Mouse (Mus musculus) liver, embryonic 12.5 days (tissue): ENCODE results near the gene Ttc7b. TPM values are rescaled to one million over a fixed set of nuclear protein-coding genes. Genes with fewer than 3 reads are reported as not detected.

Experiments used
- ATAC-seq: fragments of 200-750 bp; cut with Nextera tagmentation; 2 replicates; pipeline ENCODE4 v1.8.0; 2017; ENCODE audit warnings: moderate number of reproducible peaks, mild to moderate bottlenecking, moderate library complexity
- H3K27ac ChIP-seq: fragments of 300-500 bp; sonication (generic); 2 replicates; pipeline ENCODE4 v1.5.1; 2016; ENCODE audit warnings: mild to moderate bottlenecking
- H3K27me3 ChIP-seq: fragments of 300-500 bp; sonication (generic); replicated peaks from 2 replicates; pipeline ENCODE4 v1.6.1; 2016; ENCODE audit warnings: mild to moderate bottlenecking, moderate library complexity
- H3K36me3 ChIP-seq: fragments of 300-500 bp; sonication (generic); 2 replicates; pipeline ENCODE4 v1.6.1; 2016; ENCODE audit warnings: mild to moderate bottlenecking, moderate library complexity
- H3K4me1 ChIP-seq: fragments of 300-500 bp; sonication (generic); 2 replicates; pipeline ENCODE4 v1.6.1; 2016
- H3K4me2 ChIP-seq: fragments of 300-500 bp; sonication (generic); 2 replicates; pipeline ENCODE4 v1.6.1; 2016; ENCODE audit warnings: mild to moderate bottlenecking, moderate library complexity
- H3K4me3 ChIP-seq: fragments of 300-500 bp; sonication (generic); 2 replicates; pipeline ENCODE4 v1.5.1; 2016; ENCODE audit warnings: mild to moderate bottlenecking, moderate library complexity
- H3K9ac ChIP-seq: fragments of 300-500 bp; sonication (generic); 2 replicates; pipeline ENCODE4 v1.6.1; 2016; ENCODE audit warnings: mild to moderate bottlenecking, moderate library complexity
- H3K9me3 ChIP-seq: fragments of 300-500 bp; sonication (generic); replicated peaks from 2 replicates; pipeline ENCODE4 v1.6.1; 2016; ENCODE audit warnings: mild to moderate bottlenecking, moderate library complexity
- WGBS: fragments of 180-500 bp; shearing (Covaris S2); methylation state at CpG from one replicate; pipeline ENCODE4 v1.1.7; 2016; ENCODE audit not compliant: insufficient replicate concordance; 5-methylcytosine and 5-hydroxymethylcytosine counted together
- polyA plus RNA-seq: library from polyadenylated mRNA; unstranded; fragments of >200 nt; fragmentation: Nextera tagmentation; extraction: Ambion mirVana; gene quantifications from 2 replicates; pipeline ENCODE4 v1.2.1, GENCODE M21; 2016

The Ttc7b gene
- polyA plus RNA-seq, 1 experiment from 2014 or later = 2.2 TPM

DNA sequence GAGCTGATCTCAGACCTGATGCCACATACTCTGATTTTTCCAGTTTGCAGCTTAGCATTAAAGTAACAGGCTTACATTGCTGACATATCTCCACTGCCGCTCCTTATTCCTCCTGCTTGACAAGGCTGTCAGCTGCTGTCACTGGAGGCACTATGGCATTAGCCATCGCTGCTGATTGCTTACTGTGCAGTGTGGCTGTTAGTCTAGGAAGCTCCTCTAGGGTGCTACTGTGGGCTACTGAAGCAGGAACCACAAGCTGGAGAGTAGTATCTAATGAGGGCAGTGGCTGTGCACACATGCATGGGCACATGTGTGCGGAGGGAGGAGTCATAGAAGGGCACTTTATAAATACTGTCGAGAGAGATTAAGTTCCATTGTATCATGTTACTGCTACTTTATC, 148.6 kb downstream of the Ttc7b start:
- H3K9ac ChIP-seq = no peak overlapping the region
- no peak for ATAC-seq
- no peaks in the 10 kb centered on the region for H3K9me3 ChIP-seq
- no peak overlapping the region for H3K4me3 ChIP-seq
- no peaks in the 10 kb centered on the region for H3K4me1 ChIP-seq
- H3K27me3 ChIP-seq = no peaks in the 10 kb centered on the region
- H3K36me3 ChIP-seq = peaks cover 26% of the 10 kb centered on the region
- H3K4me2 ChIP-seq = no peak overlapping the region
- WGBS = 73% methylated on average over 4 of the region's 4 CpGs
- H3K27ac ChIP-seq = no peak overlapping the region

DNA sequence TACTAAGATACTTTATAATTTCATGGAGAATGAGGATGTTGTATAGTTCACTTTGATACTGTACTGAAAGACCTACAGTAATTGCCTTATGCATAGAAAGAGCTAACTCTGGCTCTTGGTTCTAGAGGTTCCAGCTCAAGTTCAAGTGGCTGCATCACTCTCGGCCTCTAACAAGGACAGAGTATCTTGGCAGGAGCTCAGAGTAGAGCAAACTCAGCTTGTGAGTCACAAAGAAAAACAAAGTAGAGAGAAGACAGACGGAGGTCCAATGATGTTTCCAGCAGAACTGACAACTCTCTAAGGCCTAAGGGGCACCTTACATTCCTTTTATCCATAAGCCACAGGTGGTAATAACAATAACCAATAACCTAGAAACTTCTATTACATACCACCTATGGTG, 150.8 kb downstream of the Ttc7b start:
- Histone ChIP-seq H3K27me3 (no peaks in the 10 kb centered on the region), H3K4me1 (no peaks in the 10 kb centered on the region), H3K9ac (no peak overlapping the region), H3K36me3 (peaks cover 29% of the 10 kb centered on the region), H3K27ac (no peak overlapping the region), H3K4me3 (no peak overlapping the region), H3K9me3 (no peaks in the 10 kb centered on the region), H3K4me2 (no peak overlapping the region)
- ATAC-seq = no peak
- WGBS = 59% methylated on average over 2 of the region's 2 CpGs

DNA sequence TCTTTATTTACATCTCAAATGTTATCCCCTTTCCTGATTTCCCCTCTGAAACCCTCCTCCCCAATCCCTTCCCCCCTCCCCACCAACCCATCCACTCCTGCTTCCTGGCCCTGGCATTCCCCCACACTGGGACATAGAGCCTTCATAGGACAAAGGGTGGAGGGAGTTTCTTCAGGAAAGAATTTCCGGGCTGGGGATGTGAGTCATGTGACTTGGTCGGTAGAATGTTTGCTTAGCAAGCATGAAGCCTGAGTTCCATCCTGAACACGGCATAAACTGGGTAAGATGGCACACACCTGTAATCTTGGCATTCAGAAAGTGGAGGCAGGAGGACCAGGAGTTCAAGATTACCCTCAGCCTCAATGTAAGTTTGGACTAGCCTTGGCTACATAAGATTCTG, 151.4 kb downstream of the Ttc7b start:
- Histone ChIP-seq H3K9ac (no peak overlapping the region), H3K27ac (no peak overlapping the region), H3K4me1 (no peaks in the 10 kb centered on the region), H3K36me3 (peaks cover 29% of the 10 kb centered on the region), H3K27me3 (no peaks in the 10 kb centered on the region), H3K4me2 (no peak overlapping the region), H3K9me3 (no peaks in the 10 kb centered on the region), H3K4me3 (no peak overlapping the region)
- 55% methylated on average over 3 of the region's 3 CpGs for WGBS
- no peak for ATAC-seq

DNA sequence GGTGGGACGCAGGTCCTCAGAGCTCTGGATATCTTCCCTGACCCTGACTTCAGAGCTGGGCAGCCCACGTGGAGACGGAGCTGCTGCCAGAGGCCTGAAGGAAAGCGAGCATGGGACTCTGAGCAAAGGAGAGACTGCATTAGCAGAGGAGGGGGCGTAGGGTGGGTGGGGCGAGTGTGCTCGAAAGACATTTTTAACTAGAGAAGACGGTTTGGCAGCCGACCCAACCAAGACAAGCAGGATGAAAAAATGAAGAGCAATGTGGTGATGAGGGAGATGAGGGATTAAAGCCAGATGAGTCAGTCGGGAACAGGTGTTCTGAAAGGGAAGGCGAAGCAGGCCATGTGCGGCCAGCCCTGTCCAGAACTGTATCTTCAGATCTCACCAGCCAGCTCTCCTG, 159.3 kb downstream of the Ttc7b start:
- Histone ChIP-seq H3K9me3 (no peaks in the 10 kb centered on the region), H3K27me3 (no peaks in the 10 kb centered on the region), H3K4me3 (no peak overlapping the region), H3K9ac (no peak overlapping the region), H3K27ac (no peak overlapping the region), H3K4me1 (no peaks in the 10 kb centered on the region), H3K4me2 (no peak overlapping the region), H3K36me3 (peaks cover 10% of the 10 kb centered on the region; the same call in 1 of the 2 replicates)
- 78% methylated on average over 12 of the region's 12 CpGs for WGBS
- ATAC-seq = no peak

DNA sequence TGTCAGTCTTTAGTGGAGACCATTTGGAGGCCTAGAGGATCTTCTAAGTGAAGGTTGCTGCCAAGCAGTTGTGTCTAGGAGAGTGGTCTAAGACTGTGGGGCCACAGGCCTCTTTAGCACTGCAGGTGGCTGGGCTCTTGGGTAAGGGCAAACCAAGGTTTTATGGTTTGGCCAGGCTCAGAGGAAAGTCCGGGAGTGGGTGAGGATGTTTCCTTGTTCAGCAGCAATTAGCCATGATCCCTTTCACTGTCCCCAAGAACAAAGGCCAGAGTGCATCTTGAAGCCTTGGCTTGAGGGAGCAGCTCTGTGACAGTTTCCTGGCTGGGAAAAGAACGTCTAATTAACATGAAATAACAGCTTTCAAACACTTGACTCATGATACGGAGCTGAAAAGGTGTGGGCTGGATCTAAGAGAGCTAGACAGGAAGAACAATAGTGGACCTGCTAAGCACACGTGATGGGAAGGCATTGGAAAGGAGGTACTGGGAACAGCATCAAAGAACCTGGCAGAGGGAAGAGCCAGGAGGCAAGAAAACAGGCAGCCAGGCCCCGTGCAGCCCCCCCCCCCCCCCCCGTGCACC, 162.5 kb downstream of the Ttc7b start:
- Histone ChIP-seq H3K27ac (no peak overlapping the region), H3K4me2 (no peak overlapping the region), H3K4me1 (no peaks in the 10 kb centered on the region), H3K27me3 (no peaks in the 10 kb centered on the region), H3K4me3 (no peak overlapping the region), H3K9me3 (no peaks in the 10 kb centered on the region), H3K36me3 (peaks cover 7% of the 10 kb centered on the region; the same call in 1 of the 2 replicates), H3K9ac (no peak overlapping the region)
- WGBS = 62% methylated on average over 6 of the region's 6 CpGs
- no peak for ATAC-seq

DNA sequence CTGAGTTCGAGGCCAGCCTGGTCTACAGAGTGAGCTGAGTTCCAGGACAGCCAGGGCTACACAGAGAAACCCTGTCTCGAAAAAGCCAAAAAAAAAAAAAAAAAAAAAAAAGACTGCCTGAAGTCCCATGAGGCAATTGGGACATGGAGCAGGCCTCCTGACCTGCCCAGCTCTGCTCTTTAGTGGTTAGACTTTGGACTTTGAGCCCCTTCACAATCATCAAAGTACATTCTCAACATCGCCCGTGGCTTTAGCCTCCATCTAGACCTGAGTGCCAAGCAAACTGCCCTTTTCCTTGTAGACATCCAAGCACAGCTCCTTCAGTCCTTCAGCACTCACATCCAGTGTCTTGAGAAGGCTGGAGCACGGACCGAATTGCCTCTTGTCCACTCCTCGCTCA, 164.2 kb downstream of the Ttc7b start:
- H3K9me3 ChIP-seq = no peaks in the 10 kb centered on the region
- no peaks in the 10 kb centered on the region for H3K4me1 ChIP-seq
- 80% methylated on average over 7 of the region's 7 CpGs for WGBS
- no peak overlapping the region for H3K27ac ChIP-seq
- H3K27me3 ChIP-seq = no peaks in the 10 kb centered on the region
- H3K4me2 ChIP-seq = no peak overlapping the region
- H3K9ac ChIP-seq = no peak overlapping the region
- H3K4me3 ChIP-seq = no peak overlapping the region
- no peak for ATAC-seq
- H3K36me3 ChIP-seq = peaks cover 4% of the 10 kb centered on the region; the same call in 1 of the 2 replicates

DNA sequence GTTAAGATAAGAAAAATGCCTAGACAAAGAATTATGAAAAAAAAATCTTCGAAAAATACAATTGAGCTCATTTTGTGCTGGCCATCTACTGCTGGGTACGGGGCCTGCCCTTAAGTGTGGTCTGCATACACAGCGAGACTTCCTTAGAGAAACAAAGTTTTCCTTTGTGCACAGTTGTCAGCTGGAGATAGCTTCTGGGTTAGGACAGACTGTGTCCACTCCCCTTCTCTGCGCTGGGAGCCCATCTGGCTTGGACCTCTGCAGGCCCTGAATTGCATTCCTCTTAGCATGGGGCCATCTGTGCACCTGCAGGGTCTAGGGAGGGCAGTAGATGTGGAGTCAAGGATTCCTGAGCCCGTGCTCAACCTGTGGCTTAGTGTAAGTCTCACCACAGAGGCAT, 165.1 kb downstream of the Ttc7b start:
- Histone ChIP-seq H3K9ac (no peak overlapping the region), H3K27me3 (no peaks in the 10 kb centered on the region), H3K4me2 (no peak overlapping the region), H3K36me3 (peaks cover 9% of the 10 kb centered on the region), H3K27ac (no peak overlapping the region), H3K4me1 (no peaks in the 10 kb centered on the region), H3K4me3 (no peak overlapping the region), H3K9me3 (no peaks in the 10 kb centered on the region)
- ATAC-seq = no peak; the same call in 1 of the 2 replicates
- WGBS = 73% methylated on average over 5 of the region's 5 CpGs

DNA sequence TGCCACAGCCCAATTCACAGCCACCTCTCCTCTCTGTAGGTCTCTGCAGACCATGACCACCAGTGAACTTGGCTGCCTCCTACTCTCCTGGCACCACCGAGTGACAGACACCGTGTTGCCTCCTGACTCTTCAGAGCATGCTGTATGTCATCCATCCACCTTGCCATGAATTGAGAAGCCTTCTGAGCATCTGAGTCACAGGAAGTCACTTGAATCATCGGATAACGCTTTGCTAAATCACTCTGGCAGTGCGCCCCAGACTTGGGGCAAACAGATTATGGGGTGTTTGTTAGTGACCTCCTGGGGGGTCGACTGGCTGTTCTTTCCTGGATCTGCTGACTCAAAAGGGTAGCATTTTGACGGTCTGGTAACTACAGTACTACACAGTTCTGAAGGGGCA, 166.7 kb downstream of the Ttc7b start:
- Histone ChIP-seq H3K9ac (no peak overlapping the region), H3K9me3 (no peaks in the 10 kb centered on the region), H3K4me2 (no peak overlapping the region), H3K4me3 (no peak overlapping the region), H3K36me3 (peaks cover 9% of the 10 kb centered on the region), H3K4me1 (no peaks in the 10 kb centered on the region), H3K27me3 (no peaks in the 10 kb centered on the region), H3K27ac (no peak overlapping the region)
- no peak for ATAC-seq
- 64% methylated on average over 7 of the region's 7 CpGs for WGBS

DNA sequence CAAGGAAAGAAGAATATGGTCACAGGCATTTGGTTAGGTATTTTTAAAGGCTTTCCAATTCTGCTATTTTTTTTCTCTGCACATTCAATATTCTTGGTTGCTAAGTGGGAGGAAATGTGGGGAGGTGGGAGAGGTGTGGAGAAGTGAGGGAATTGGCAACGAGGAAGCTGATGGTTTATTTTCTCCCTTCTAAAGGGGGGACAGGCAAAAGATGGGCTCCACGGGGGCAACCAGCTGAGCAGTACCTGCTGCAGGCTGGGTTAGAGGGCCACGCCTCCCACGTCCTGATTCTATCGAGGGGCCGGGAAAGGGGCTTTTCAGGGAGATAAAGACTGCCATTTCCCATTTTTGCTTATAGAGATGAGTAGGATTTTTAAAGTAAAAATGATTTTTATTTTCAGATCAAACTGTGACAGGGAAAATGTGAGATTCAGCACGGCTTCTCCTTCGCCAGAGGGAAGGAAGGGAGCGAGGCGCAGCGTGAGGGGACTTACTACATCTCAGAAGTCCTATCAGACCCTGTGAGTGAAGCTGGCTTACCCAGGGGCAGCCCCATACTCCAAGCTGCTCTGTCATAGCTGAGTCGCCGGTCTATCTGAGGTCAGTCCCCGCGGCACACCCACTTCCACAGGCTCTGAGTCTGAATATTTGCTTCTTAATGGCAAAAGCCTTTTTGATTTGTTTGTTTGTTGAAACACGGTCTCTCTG, 167.4 kb downstream of the Ttc7b start:
- no peaks in the 10 kb centered on the region for H3K27me3 ChIP-seq
- H3K4me1 ChIP-seq = no peaks in the 10 kb centered on the region
- 68% methylated on average over 16 of the region's 16 CpGs for WGBS
- H3K4me3 ChIP-seq = no peak overlapping the region
- peaks cover 9% of the 10 kb centered on the region for H3K36me3 ChIP-seq
- H3K4me2 ChIP-seq = no peak overlapping the region
- H3K9me3 ChIP-seq = no peaks in the 10 kb centered on the region
- H3K9ac ChIP-seq = no peak overlapping the region
- H3K27ac ChIP-seq = no peak overlapping the region
- ATAC-seq = no peak

DNA sequence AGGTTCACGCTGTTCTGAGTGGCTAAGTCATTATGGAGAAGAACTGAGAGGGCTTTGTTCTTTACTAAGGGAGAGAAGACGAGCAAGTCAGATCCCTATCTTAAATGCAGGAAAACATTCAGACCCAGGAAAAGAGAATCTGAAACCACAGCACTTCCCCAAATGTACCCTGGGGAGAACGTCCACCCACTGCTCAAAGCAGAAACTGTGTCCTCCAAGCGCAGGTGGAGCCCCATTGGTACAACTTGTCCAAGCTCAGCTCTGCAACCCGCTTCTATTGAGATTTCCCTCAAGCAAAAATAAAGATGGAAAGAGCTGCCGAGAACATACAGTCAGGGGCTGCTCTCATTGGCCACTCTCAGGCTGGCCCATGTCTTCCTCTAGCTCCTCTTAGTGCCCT, 168.5 kb downstream of the Ttc7b start:
- no peak overlapping the region for H3K4me3 ChIP-seq
- H3K9me3 ChIP-seq = no peaks in the 10 kb centered on the region
- no peaks in the 10 kb centered on the region for H3K4me1 ChIP-seq
- H3K27me3 ChIP-seq = no peaks in the 10 kb centered on the region
- no peak overlapping the region for H3K27ac ChIP-seq
- H3K4me2 ChIP-seq = no peak overlapping the region
- ATAC-seq = no peak
- whole genome bisulfite sequencing = 50% methylated on average over 6 of the region's 6 CpGs
- H3K36me3 ChIP-seq = peaks cover 5% of the 10 kb centered on the region
- H3K9ac ChIP-seq = no peak overlapping the region

DNA sequence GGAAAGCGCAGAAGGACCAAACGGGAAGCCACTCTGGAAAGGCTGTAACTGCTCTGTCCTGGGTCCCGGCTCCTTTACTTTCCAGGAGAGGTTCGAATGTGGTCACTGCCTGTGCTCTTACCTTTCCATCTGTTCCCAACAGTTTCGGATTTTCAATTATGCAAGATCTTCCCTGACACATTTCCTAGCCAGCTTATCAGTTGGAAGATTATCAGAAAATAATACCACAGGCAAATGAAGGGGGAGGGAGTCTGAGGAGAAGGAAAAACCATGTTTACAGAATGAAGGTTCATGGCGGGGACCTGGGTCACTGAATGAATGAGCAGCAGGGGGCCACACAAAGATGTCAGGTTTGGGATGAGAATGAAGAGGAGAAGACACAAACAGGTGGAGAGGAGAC, 177.1 kb downstream of the Ttc7b start:
- H3K9me3 ChIP-seq = no peaks in the 10 kb centered on the region
- WGBS = 68% methylated on average over 6 of the region's 6 CpGs
- H3K4me1 ChIP-seq = no peaks in the 10 kb centered on the region
- H3K27ac ChIP-seq = no peak overlapping the region
- H3K9ac ChIP-seq = no peak overlapping the region
- H3K4me2 ChIP-seq = no peak overlapping the region
- H3K36me3 ChIP-seq = no peaks in the 10 kb centered on the region; the same call in 1 of the 2 replicates
- H3K4me3 ChIP-seq = no peak overlapping the region
- H3K27me3 ChIP-seq = no peaks in the 10 kb centered on the region
- ATAC-seq = no peak

DNA sequence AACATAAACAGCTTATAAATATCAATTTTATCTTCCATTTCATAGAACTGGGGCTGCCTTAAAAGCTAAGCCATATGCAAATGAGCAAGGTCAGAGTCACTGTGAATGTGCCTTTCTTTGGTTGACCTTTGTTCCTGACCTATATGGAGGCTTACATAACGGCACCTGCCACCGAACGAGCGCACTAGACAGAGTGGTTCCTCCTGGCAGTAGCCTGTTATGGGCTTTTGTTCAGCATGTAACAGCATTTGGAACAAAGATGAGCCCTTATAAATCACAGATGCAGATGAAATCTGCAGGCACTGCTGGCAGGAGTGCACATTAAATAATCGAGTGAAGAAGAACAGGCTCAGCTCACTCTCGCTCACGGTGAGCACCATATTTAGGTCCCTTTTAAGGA, 179.0 kb downstream of the Ttc7b start:
- Histone ChIP-seq H3K27ac (no peak overlapping the region), H3K27me3 (no peaks in the 10 kb centered on the region), H3K9me3 (no peaks in the 10 kb centered on the region), H3K36me3 (no peaks in the 10 kb centered on the region), H3K4me3 (no peak overlapping the region), H3K4me1 (no peaks in the 10 kb centered on the region), H3K9ac (no peak overlapping the region), H3K4me2 (no peak overlapping the region)
- WGBS = 77% methylated on average over 7 of the region's 7 CpGs
- ATAC-seq = peak; percentile 51; the same call in 1 of the 2 replicates
